Mouse (Mus musculus): ENCODE results near the gene Kyat1. TPM values are rescaled to one million over a fixed set of nuclear protein-coding genes. Genes with fewer than 3 reads are reported as not detected.

Kyat1 gene
- polyA plus RNA-seq, 1 experiment from 2014 or later, result 7.6 TPM

DNA sequence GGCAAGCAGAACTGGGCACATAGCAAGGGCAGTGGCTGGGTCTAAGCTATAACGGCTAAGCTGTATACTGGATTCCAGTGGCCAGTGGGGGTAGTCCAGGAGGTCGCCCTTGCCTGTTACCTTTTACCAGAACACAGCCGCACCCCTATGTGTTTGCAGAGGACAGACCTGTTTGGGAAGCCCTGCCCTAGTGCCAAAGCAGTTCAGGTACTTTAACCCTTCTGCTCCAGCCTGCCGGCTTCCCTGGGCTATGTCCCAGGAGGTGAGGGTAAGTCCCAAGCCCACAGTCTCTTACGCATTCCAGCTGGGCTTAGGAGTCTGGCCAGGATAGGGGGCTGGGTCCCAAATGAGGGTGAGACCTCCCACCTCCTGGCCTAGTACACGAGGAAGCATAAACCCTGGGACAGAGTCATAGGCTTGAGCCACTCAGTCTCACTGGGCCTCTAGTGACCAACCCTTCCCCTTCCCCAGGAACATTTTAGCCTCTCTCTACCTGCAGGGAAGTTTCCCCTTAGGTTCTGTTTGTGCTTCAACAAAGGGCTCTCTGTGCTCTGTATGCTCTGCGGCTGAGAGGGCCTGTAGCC, 39.0 kb upstream of the Kyat1 start:
- peaks cover 11% of the 10 kb centered on the region; the same call in 1 of the 2 replicates for H3K36me3 ChIP-seq (ENCODE audit: control insufficient read depth, insufficient read depth, low read length)
- ATAC-seq (ENCODE audit: insufficient number of reproducible peaks, low FRiP score, low TSS enrichment, low read depth) (peak; percentile 57; the same call in 1 of the 2 replicates), DNase-seq (ENCODE audit: low spot score) (no peak)
- H3K27ac ChIP-seq (replicated peaks; ENCODE audit: low read depth, low read length), result peak overlapping the region; percentile 44; the same call in 1 of the 2 replicates
- no peaks in the 10 kb centered on the region for H3K9me3 ChIP-seq (ENCODE audit: control insufficient read depth, low read length)
- WGBS, result 69% methylated on average over 7 of the region's 7 CpGs
- H3K9ac ChIP-seq (ENCODE audit: low read length), result no peak overlapping the region
- no peak overlapping the region for H3K4me3 ChIP-seq (ENCODE audit: low read depth, low read length)
- H3K27me3 ChIP-seq (ENCODE audit: control insufficient read depth, insufficient read depth, low read length), result no peaks in the 10 kb centered on the region
- H3K4me2 ChIP-seq (ENCODE audit: low read depth, severe bottlenecking), result no peak overlapping the region
- H3K4me1 ChIP-seq (ENCODE audit: control insufficient read depth, insufficient read depth, low read length), result 0 out of 2 replicates have a peak, but pooled peaks cover 5% of the 10 kb centered on the region

DNA sequence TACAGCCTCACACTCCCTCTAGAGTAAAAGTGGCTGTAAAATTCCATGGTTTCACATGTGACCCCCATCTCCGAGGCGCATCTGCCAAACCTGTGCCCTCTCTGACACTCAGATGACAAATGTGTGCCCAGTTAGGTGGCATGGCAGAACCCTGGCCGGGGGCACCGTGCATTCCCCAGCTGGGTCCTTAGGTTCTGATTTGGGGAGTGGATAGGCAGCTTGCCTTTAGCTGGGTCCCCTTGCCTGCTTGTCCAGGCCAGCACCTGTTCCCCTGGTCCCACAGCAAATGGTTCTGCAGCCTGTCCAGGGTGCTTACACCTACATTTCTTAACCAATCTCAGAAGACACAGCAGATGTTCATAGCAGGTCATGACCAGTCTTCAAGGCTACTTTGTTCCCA, 37.7 kb upstream of the Kyat1 start:
- Histone ChIP-seq H3K4me2 (ENCODE audit: low read depth, severe bottlenecking) (no peak overlapping the region), H3K27ac (replicated peaks; ENCODE audit: low read depth, low read length) (no peak overlapping the region), H3K9ac (ENCODE audit: low read length) (no peak overlapping the region), H3K27me3 (ENCODE audit: control insufficient read depth, insufficient read depth, low read length) (no peaks in the 10 kb centered on the region), H3K4me3 (ENCODE audit: low read depth, low read length) (no peak overlapping the region), H3K36me3 (ENCODE audit: control insufficient read depth, insufficient read depth, low read length) (peaks cover 11% of the 10 kb centered on the region; the same call in 1 of the 2 replicates), H3K9me3 (ENCODE audit: control insufficient read depth, low read length) (no peaks in the 10 kb centered on the region), H3K4me1 (ENCODE audit: control insufficient read depth, insufficient read depth, low read length) (peaks cover 14% of the 10 kb centered on the region)
- no peak for ATAC-seq (ENCODE audit: insufficient number of reproducible peaks, low FRiP score, low TSS enrichment, low read depth)
- no peak for DNase-seq (ENCODE audit: low spot score)
- WGBS, result 90% methylated on average over 4 of the region's 4 CpGs

DNA sequence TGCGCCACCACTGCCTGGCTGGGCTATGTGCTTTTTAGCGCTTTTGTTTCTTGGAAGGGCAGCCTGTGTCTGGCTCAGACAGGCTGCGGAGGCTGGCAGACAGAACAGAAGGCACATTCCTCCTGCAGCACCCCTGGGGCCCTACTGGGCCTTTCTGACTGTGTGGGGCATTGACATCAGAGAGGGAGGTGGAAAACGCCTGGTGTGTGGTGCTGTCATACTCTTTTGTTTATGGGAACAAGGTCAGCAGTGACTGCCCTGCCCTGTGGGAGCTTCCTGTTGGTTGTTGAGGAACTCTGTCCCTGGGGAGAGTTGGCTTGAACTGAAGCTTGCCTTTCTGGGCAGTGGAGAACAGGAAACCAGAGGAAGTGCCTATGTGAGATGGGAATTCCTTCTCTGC, 36.9 kb upstream of the Kyat1 start:
- Histone ChIP-seq H3K9me3 (ENCODE audit: control insufficient read depth, low read length) (no peaks in the 10 kb centered on the region), H3K4me1 (ENCODE audit: control insufficient read depth, insufficient read depth, low read length) (peaks cover 15% of the 10 kb centered on the region), H3K27me3 (ENCODE audit: control insufficient read depth, insufficient read depth, low read length) (no peaks in the 10 kb centered on the region), H3K4me2 (ENCODE audit: low read depth, severe bottlenecking) (no peak overlapping the region), H3K27ac (replicated peaks; ENCODE audit: low read depth, low read length) (0 out of 2 replicates have a peak overlapping the region, but pooled peaks have one; percentile 18), H3K36me3 (ENCODE audit: control insufficient read depth, insufficient read depth, low read length) (peaks cover 11% of the 10 kb centered on the region; the same call in 1 of the 2 replicates), H3K4me3 (ENCODE audit: low read depth, low read length) (no peak overlapping the region), H3K9ac (ENCODE audit: low read length) (no peak overlapping the region)
- DNase-seq (ENCODE audit: low spot score), result peak; percentile 33
- 46% methylated on average over 4 of the region's 4 CpGs for WGBS
- ATAC-seq (ENCODE audit: insufficient number of reproducible peaks, low FRiP score, low TSS enrichment, low read depth), result no peak

DNA sequence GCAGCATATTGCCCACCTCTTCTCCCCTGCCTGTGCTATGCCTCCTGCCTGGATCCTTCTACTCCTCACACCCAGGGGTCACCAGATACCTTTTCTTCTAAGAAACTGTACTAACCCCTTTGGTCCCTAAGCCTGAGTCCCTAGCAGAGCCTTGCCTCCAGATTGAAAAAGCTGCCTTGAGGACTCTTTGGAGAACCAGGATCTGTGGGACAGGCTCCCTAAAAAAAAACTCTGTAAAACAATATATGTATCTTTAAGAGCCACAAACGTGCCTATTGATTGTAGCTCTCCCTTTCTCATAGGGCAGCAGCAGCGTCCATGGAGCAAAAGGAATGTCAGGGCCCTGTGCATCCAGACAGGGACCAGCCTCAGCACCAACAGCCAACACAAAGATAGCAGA, 34.6 kb upstream of the Kyat1 start, which contains the start of gene Gm28035:
TSS of gene Gm28035 (plus strand) at position 301 of the 400 bp plus-strand sequence.
- no peaks in the 10 kb centered on the region for H3K27me3 ChIP-seq (ENCODE audit: control insufficient read depth, insufficient read depth, low read length)
- no peak within 1 kb of the TSS for H3K27ac ChIP-seq (replicated peaks; ENCODE audit: low read depth, low read length)
- peaks cover 11% of the 10 kb centered on the region; the same call in 1 of the 2 replicates for H3K36me3 ChIP-seq (ENCODE audit: control insufficient read depth, insufficient read depth, low read length)
- H3K4me2 ChIP-seq (ENCODE audit: low read depth, severe bottlenecking), result no peak within 1 kb of the TSS
- H3K4me3 ChIP-seq (ENCODE audit: low read depth, low read length), result no peak within 1 kb of the TSS
- ATAC-seq (ENCODE audit: insufficient number of reproducible peaks, low FRiP score, low TSS enrichment, low read depth) (no peak), DNase-seq (ENCODE audit: low spot score) (no peak)
- H3K4me1 ChIP-seq (ENCODE audit: control insufficient read depth, insufficient read depth, low read length), result peaks cover 15% of the 10 kb centered on the region
- no peaks in the 10 kb centered on the region for H3K9me3 ChIP-seq (ENCODE audit: control insufficient read depth, low read length)
- H3K9ac ChIP-seq (ENCODE audit: low read length), result no peak within 1 kb of the TSS
- WGBS, result 85% methylated on average over 2 of the region's 2 CpGs

DNA sequence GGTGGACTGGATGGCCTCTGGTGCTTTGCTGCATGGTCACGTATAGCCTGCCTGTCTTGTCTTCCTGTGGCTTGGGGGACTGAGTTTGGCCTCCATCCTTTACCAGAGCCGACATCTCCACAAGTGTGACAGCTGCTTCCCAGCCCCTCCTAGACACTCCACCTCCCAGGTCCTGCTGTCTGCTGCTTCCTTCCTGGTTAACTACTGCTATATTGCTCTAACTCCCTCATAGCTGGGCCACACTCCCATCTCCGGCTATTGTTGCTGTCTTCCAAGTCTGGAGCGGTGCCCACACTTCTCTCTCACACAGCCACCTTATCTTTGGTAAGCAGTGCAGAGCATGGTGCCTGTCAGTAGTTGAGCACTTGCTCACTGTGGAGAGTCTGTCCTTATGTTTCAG, 34.1 kb upstream of the Kyat1 start:
- Histone ChIP-seq H3K27ac (replicated peaks; ENCODE audit: low read depth, low read length) (no peak overlapping the region), H3K4me1 (ENCODE audit: control insufficient read depth, insufficient read depth, low read length) (peaks cover 15% of the 10 kb centered on the region), H3K36me3 (ENCODE audit: control insufficient read depth, insufficient read depth, low read length) (peaks cover 10% of the 10 kb centered on the region; the same call in 1 of the 2 replicates), H3K27me3 (ENCODE audit: control insufficient read depth, insufficient read depth, low read length) (no peaks in the 10 kb centered on the region), H3K4me2 (ENCODE audit: low read depth, severe bottlenecking) (no peak overlapping the region), H3K4me3 (ENCODE audit: low read depth, low read length) (no peak overlapping the region), H3K9me3 (ENCODE audit: control insufficient read depth, low read length) (no peaks in the 10 kb centered on the region), H3K9ac (ENCODE audit: low read length) (no peak overlapping the region)
- DNase-seq (ENCODE audit: low spot score) (no peak), ATAC-seq (ENCODE audit: insufficient number of reproducible peaks, low FRiP score, low TSS enrichment, low read depth) (no peak)
- 83% methylated on average over 4 of the region's 4 CpGs for WGBS

DNA sequence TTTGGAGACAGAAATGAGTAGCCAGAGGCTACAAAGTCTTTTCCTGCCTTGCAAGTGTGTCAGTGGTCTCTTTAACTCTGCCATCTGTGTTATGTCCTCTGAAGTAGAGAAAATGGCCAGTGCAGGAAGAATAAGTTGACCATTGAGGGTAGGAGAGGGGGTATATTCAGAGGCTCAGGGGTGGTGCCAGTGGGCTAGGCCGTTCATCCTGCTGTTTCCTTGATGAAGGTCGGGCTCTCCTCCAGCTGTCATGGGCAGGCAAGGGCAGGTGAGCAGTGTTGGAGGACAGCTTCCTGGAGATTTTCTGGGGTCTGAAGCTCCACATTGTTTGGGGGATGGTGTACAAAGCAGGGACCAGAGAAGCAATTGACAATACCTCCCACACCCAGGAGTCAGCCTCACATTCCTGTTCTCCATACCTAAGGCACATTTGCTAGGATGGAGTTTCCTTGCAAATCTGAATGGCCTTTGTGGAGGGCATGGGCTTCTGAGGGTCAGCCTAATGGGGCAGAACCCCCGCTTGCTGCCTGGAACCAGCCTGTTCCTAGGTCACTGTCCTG, 33.3 kb upstream of the Kyat1 start:
- peak overlapping the region; percentile 85 for H3K4me3 ChIP-seq (ENCODE audit: low read depth, low read length)
- WGBS, result 79% methylated on average over 3 of the region's 3 CpGs
- no peaks in the 10 kb centered on the region for H3K27me3 ChIP-seq (ENCODE audit: control insufficient read depth, insufficient read depth, low read length)
- ATAC-seq (ENCODE audit: insufficient number of reproducible peaks, low FRiP score, low TSS enrichment, low read depth), result no peak
- peak overlapping the region; percentile 88; the same call in 1 of the 2 replicates for H3K9ac ChIP-seq (ENCODE audit: low read length)
- H3K9me3 ChIP-seq (ENCODE audit: control insufficient read depth, low read length), result no peaks in the 10 kb centered on the region
- peaks cover 12% of the 10 kb centered on the region for H3K4me1 ChIP-seq (ENCODE audit: control insufficient read depth, insufficient read depth, low read length)
- peak overlapping the region; percentile 86 for H3K4me2 ChIP-seq (ENCODE audit: low read depth, severe bottlenecking)
- peaks cover 8% of the 10 kb centered on the region; the same call in 1 of the 2 replicates for H3K36me3 ChIP-seq (ENCODE audit: control insufficient read depth, insufficient read depth, low read length)
- H3K27ac ChIP-seq (replicated peaks; ENCODE audit: low read depth, low read length), result no peak overlapping the region
- DNase-seq (ENCODE audit: low spot score), result no peak

DNA sequence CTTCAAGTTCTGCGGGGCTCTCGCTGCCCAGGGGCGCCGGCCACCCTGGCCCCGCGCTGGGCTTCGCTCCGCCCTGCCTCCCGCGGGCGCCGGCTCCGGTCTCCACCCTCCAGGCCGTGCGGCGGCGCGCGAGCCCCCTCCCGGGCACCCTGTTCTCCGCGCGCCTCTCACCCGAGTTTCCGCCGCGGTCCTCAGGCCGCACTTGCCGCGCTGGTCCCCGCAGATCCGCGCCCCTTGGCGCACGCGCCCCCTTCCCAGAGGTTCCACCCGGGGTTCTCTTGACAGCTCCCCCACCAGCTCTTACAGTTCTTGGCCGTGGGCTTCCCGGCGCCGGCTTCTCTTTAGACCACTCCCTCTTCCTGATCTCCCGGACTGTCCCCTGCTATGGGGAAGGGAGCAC, 32.2 kb upstream of the Kyat1 start:
- no peaks in the 10 kb centered on the region for H3K27me3 ChIP-seq (ENCODE audit: control insufficient read depth, insufficient read depth, low read length)
- H3K27ac ChIP-seq (replicated peaks; ENCODE audit: low read depth, low read length), result peak overlapping the region; percentile 49
- H3K4me1 ChIP-seq (ENCODE audit: control insufficient read depth, insufficient read depth, low read length), result peaks cover 12% of the 10 kb centered on the region
- peak; percentile 82 for ATAC-seq (ENCODE audit: insufficient number of reproducible peaks, low FRiP score, low TSS enrichment, low read depth)
- peak overlapping the region; percentile 86 for H3K4me2 ChIP-seq (ENCODE audit: low read depth, severe bottlenecking)
- H3K9ac ChIP-seq (ENCODE audit: low read length), result peak overlapping the region; percentile 88
- H3K4me3 ChIP-seq (ENCODE audit: low read depth, low read length), result peak overlapping the region; percentile 85
- DNase-seq (ENCODE audit: low spot score), result no peak
- H3K9me3 ChIP-seq (ENCODE audit: control insufficient read depth, low read length), result no peaks in the 10 kb centered on the region
- H3K36me3 ChIP-seq (ENCODE audit: control insufficient read depth, insufficient read depth, low read length), result peaks cover 8% of the 10 kb centered on the region; the same call in 1 of the 2 replicates
- 0% methylated on average over 32 of the region's 42 CpGs for WGBS

DNA sequence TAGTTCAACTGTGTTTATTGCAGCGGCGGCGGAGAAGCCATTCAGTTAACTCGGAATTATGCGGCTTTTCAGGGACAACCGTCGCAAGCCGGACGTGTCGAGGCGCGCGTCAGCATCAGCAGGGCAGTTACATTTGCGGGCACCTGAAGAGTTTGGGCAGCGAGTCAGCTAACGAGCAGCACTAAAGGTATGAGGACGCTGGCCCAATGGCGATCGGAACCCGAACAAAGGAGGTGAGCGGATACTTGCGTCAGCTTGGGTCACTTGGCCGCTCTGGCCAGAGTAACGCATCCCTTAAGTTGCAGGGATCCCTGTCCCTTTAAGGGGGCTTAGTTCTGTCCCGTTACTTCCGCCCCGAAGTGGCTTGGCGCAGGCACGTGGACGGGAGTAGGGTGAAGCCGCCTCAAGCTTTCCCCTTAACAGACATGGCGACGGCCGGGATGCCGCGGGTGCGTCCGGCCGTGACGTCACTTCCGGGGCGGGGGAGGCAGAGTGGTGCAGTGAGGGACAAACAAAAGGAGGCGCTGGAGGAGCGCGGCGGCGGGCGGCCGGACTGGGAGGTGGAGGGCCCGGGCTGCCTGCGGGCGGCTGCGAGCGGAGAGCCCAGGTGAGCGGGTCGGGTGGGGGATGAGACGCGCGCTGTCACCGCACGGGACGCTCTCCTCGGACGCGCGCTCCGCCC, 31.7 kb upstream of the Kyat1 start, which contains the start of gene Lrrc8a:
TSS of gene Lrrc8a (plus strand) at position 517 of the 682 bp plus-strand sequence.
- Histone ChIP-seq H3K4me1 (ENCODE audit: control insufficient read depth, insufficient read depth, low read length) (peaks cover 10% of the 10 kb centered on the region), H3K4me3 (ENCODE audit: low read depth, low read length) (peak within 1 kb of the TSS; percentile 85), H3K27ac (replicated peaks; ENCODE audit: low read depth, low read length) (peak within 1 kb of the TSS; percentile 49), H3K36me3 (ENCODE audit: control insufficient read depth, insufficient read depth, low read length) (peaks cover 8% of the 10 kb centered on the region; the same call in 1 of the 2 replicates), H3K27me3 (ENCODE audit: control insufficient read depth, insufficient read depth, low read length) (no peaks in the 10 kb centered on the region), H3K9ac (ENCODE audit: low read length) (peak within 1 kb of the TSS; percentile 88), H3K9me3 (ENCODE audit: control insufficient read depth, low read length) (no peaks in the 10 kb centered on the region), H3K4me2 (ENCODE audit: low read depth, severe bottlenecking) (peak within 1 kb of the TSS; percentile 86)
- peak; percentile 97 for ATAC-seq (ENCODE audit: insufficient number of reproducible peaks, low FRiP score, low TSS enrichment, low read depth)
- under 1% methylated on average over 67 of the region's 67 CpGs for WGBS
- DNase-seq (ENCODE audit: low spot score), result peak; percentile 100
